Mouse (Mus musculus) testis, adult 2 months (tissue): Measurements from ENCODE around the gene Psmd1.

Experiments used
- CTCF ChIP-seq: fragments of 200-500 bp; IDR thresholded peaks from 2 replicates; pipeline ENCODE4 v1.5.1; 2012; ENCODE audit warnings: low read depth, mild to moderate bottlenecking, inconsistent platforms, low read length, moderate library complexity; ENCODE audit not compliant: control insufficient read depth, insufficient read depth, insufficient replicate concordance
- POLR2A ChIP-seq: fragments of 200-500 bp; IDR thresholded peaks from 2 replicates; pipeline ENCODE4 v1.6.1; 2012; ENCODE audit warnings: low read depth, mild to moderate bottlenecking, inconsistent platforms, low read length, moderate library complexity; ENCODE audit not compliant: control insufficient read depth

GRCm38 (mm10) chr1:86148161-86148560 is 84.0 kb downstream of the Psmd1 start:
- TF ChIP-seq CTCF (no peak), POLR2A (no peak)
